Mouse (Mus musculus): ENCODE measurements around the gene Gm7579.

GRCm38 (mm10) chr7:142255517-142255916 is 43.9 kb downstream of the Gm7579 start:
- peak; percentile 46; the same call in 1 of the 2 replicates for TF ChIP-seq CTCF (IDR thresholded peaks at IDR 0.05; ENCODE audit: low read depth, low read length)
- TF ChIP-seq POLR2A (IDR thresholded peaks at IDR 0.05; ENCODE audit: borderline replicate concordance, low read depth, low read length): no peak

Measured in bone marrow macrophage, adult 2 months (primary cell).